Mouse (Mus musculus): ENCODE data around the gene Thada.
A peak's percentile ranks its signal among the peaks of the same experiment; 100 is the strongest.
"Not testable (repeated sequence)": the region's sequence is repeated elsewhere in the genome, so short reads cannot be mapped to it uniquely, and the experiment has no call there.

The Thada gene

DNA sequence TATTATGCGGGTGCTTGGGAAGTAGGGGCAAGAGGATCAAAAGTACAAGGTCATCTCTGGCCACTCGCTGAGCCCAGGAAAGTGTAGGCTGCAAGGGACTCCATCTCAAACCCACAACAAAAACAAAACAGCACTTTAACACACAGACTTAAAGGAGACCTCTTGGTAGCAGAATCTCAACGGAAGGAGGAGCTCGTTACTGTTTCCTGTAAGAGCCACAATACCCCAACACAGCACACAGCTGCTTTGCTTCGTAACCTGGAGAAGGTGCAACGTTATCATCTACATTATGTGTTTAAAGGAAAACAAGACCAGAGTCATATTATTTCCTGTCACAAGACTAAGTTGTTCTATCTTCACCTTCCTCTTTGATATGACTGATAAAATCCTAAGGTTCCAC, 135.5 kb downstream of the Thada start:
- Histone ChIP-seq H3K36me3 (ENCODE audit: control insufficient read depth, insufficient read depth, low read length, poor library complexity, severe bottlenecking) (no peaks in the 10 kb centered on the region; the same call in 1 of the 2 replicates), H3K27me3 (ENCODE audit: control insufficient read depth, insufficient read depth, low read length, poor library complexity, severe bottlenecking) (no peaks in the 10 kb centered on the region)
- DNase-seq (ENCODE audit: low read depth, low spot score) = peak; percentile 31

DNA sequence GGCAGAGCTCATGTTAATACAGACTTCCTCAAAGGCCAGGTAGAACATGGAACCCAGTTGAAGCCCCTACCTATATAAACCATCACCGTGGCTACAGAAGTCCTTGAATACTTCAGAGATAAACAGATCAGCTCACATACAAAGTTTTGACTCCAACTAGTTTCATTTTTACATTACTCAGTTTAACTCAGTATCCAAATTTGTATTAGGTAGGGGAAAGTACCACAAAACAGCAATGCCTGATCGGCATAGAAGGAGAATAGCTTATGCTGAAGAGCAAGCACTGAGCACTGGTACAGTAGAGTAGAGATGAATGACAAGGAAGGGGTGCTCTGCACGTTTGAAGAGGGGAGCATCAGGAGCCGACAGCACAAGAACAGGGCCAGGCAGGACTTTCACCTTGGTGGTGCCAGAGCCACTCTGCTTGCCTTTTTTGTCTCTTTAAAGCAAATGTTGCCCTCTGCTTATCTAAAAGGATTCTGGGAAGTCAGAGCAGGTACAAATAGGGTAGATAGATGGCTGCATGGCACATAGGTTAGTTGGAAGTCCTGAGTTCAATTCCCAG, 136.0 kb downstream of the Thada start:
- no peak for DNase-seq (ENCODE audit: low read depth, low spot score)
- Histone ChIP-seq H3K27me3 (ENCODE audit: control insufficient read depth, insufficient read depth, low read length, poor library complexity, severe bottlenecking) (no peaks in the 10 kb centered on the region), H3K36me3 (ENCODE audit: control insufficient read depth, insufficient read depth, low read length, poor library complexity, severe bottlenecking) (no peaks in the 10 kb centered on the region; the same call in 1 of the 2 replicates)

DNA sequence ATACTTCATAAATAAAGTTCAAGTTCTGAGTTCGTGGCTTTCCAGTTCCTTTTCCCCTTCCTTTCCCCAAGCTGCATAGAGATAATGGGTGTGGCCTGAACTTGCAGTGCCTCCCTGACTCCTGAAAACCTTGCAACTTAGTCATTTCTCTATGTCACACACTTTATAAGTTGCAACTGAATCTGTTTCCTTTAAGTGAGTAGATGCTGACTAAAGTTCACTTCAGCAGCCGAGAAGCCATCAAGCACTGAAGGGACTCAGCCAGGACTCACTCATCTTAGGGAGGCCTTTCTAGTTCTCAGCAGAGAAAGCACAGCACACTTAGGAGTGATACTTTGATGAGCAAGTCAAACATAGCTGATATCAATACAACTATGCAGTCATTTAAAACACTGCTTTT, 137.5 kb downstream of the Thada start:
- H3K27me3 ChIP-seq (ENCODE audit: control insufficient read depth, insufficient read depth, low read length, poor library complexity, severe bottlenecking) = no peaks in the 10 kb centered on the region
- H3K36me3 ChIP-seq (ENCODE audit: control insufficient read depth, insufficient read depth, low read length, poor library complexity, severe bottlenecking) = no peaks in the 10 kb centered on the region; the same call in 1 of the 2 replicates
- DNase-seq (ENCODE audit: low read depth, low spot score) = no peak

DNA sequence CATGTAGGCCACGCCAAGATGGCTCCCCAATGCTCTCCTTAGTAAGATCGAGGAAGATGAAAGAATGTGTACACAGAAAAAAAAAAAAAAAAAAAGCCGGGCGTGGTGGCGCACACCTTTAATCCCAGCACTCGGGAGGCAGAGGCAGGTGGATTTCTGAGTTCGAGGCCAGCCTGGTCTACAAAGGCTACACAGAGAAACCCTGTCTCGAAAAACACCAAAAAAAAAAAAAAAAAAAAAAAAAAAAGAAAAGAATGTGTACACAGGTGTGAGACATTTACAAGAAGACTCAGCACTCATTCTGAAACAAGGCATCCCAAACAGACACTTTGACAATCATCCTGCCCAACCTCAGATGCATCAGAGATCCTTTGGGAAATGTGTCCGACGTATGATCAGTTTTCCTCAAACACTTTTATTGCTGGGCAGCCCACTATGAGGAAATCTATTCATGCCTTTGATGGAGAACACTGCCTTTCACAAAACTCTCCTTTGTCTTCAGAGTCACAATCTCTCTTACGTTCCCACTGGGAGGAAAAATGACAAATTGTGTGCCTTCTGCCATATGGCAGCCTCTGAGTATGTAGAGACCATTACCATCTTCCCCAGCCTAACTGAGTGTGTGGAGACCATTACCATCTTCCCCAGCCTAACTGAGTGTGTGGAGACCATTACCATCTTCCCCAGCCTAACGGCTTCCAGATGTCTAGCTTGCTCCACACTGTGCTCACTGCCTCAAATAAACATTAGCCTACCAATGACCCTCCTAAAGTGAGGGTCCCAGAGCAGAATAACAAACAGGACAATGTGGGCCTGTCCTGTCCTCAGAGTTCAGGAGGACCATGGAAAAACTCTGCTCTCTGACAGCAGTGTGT, 138.7 kb downstream of the Thada start:
- H3K27me3 ChIP-seq (ENCODE audit: control insufficient read depth, insufficient read depth, low read length, poor library complexity, severe bottlenecking) = no peaks in the 10 kb centered on the region
- DNase-seq (ENCODE audit: low read depth, low spot score) = no peak
- no peaks in the 10 kb centered on the region for H3K36me3 ChIP-seq (ENCODE audit: control insufficient read depth, insufficient read depth, low read length, poor library complexity, severe bottlenecking)

DNA sequence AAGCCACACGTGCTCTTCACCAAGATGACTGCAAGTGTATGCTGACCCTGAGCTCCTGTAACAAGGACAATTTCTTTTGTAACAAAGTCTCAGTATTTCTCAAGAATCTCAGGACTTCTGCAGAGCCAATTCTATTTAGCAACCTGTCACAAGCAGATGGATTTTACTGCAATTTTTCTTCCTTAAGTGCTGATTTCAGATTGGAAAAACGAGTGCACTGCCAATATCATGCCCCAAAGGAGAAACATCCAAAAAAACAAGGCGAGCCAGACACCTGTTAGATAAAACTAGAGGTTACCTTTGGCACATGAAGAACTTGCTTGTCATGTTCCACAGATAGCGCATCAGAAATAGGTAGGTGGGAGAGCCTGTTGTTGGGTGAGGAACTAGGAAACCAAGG, 143.8 kb downstream of the Thada start:
- no peaks in the 10 kb centered on the region for H3K36me3 ChIP-seq (ENCODE audit: control insufficient read depth, insufficient read depth, low read length, poor library complexity, severe bottlenecking)
- H3K27me3 ChIP-seq (ENCODE audit: control insufficient read depth, insufficient read depth, low read length, poor library complexity, severe bottlenecking) = no peaks in the 10 kb centered on the region
- DNase-seq (ENCODE audit: low read depth, low spot score) = no peak

DNA sequence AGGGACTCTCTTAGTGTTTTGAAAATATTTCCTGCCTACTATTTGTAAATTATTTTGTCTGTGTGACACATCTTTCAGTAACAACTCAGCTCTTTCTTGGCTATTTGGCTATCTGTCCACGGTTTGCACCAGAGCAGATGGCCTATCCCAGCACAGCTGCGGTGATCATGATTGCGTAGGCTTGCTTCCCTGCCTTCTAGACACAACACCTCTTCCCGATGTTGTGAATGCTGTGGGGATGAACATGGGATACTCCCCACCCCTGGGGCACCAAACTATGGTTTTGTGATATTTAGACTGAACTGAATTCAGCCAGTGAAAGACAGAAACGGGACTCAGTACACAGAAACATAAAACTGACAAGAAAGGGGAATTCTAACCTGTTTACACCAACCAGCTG, 144.7 kb downstream of the Thada start:
- no peaks in the 10 kb centered on the region for H3K27me3 ChIP-seq (ENCODE audit: control insufficient read depth, insufficient read depth, low read length, poor library complexity, severe bottlenecking)
- no peaks in the 10 kb centered on the region; the same call in 1 of the 2 replicates for H3K36me3 ChIP-seq (ENCODE audit: control insufficient read depth, insufficient read depth, low read length, poor library complexity, severe bottlenecking)
- DNase-seq (ENCODE audit: low read depth, low spot score) = no peak

DNA sequence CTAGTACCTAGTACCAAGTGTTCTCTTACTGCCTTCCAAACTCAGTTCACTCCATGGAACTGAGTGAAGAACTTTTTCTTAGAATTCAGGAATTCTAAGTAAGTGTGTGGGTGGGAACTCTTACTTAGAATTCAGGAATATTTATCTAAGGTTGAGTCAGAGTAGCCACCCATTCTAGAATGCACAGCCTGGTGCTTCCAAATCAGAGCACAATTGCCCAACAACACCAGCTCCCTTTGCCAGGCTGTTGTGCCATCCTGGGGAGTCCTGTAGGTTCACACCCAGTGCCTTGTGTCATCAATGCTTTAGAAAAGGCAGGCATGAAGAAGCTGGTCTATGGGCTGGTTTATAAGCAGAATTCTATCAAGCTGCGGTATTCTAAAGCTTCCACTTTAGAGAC, 145.4 kb downstream of the Thada start:
- no peaks in the 10 kb centered on the region for H3K27me3 ChIP-seq (ENCODE audit: control insufficient read depth, insufficient read depth, low read length, poor library complexity, severe bottlenecking)
- DNase-seq (ENCODE audit: low read depth, low spot score) = no peak
- no peaks in the 10 kb centered on the region; the same call in 1 of the 2 replicates for H3K36me3 ChIP-seq (ENCODE audit: control insufficient read depth, insufficient read depth, low read length, poor library complexity, severe bottlenecking)

DNA sequence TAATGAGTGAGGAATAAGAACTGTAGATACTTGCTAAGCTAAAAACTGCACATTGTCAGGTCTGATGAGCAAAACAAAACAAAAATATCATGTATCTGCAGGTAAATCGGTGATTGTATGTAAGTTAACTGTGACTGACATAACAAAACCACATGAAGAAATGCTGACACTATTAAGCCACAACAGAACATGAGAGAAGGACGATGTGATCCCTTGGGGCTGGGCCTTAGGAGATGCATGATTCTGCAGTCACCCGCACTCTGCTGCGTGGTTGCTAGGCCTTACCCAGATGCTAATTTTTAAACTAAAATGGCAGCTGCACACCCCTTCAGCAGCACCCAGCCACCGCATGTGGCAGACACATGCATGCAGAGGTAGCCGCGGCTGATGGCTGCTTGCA, 151.7 kb downstream of the Thada start:
- no peak for DNase-seq (ENCODE audit: low read depth, low spot score)
- no peaks in the 10 kb centered on the region for H3K27me3 ChIP-seq (ENCODE audit: control insufficient read depth, insufficient read depth, low read length, poor library complexity, severe bottlenecking)
- peaks cover 1% of the 10 kb centered on the region for H3K36me3 ChIP-seq (ENCODE audit: control insufficient read depth, insufficient read depth, low read length, poor library complexity, severe bottlenecking)

DNA sequence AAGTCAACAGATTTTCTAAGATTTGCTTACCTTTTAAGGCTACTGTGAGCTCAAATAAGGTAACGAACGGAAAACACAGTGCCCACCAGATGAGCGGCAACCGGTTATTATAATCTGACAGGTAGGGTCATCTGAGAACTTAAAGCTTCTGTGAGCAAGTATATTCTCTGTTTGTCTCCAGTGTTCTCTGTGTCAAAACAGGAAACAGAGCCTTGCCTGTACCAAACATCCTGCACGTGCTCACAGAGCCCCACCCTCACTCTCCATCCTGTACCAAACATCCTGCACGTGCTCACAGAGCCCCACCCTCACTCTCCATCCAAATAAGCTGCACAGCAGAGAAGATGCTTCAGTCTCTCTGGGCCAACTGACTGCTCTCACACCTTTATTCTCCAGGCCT, 152.5 kb downstream of the Thada start:
- H3K36me3 ChIP-seq (ENCODE audit: control insufficient read depth, insufficient read depth, low read length, poor library complexity, severe bottlenecking) = peaks cover 3% of the 10 kb centered on the region
- peak; percentile 62 for DNase-seq (ENCODE audit: low read depth, low spot score)
- no peaks in the 10 kb centered on the region for H3K27me3 ChIP-seq (ENCODE audit: control insufficient read depth, insufficient read depth, low read length, poor library complexity, severe bottlenecking)

DNA sequence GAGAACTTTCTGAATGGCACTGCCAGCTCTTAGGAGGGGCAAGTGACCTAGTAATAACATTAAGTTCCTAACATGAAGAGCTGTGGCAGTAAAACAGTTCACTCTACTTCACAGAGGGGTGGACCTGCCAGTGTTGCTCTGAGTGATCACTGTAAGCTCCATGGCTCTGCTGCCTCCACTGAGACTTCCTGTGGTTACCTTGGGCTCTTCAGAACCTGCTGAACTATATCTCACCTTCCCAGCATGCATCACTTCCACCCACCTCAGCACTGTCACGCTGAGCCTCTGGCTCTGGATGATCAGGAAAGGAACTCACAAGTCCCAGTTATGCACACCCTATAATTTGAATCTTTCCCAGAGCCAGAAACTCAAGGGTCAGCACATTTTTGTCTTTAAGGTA, 159.9 kb downstream of the Thada start:
- peaks cover 3% of the 10 kb centered on the region; the same call in 1 of the 2 replicates for H3K36me3 ChIP-seq (ENCODE audit: control insufficient read depth, insufficient read depth, low read length, poor library complexity, severe bottlenecking)
- no peaks in the 10 kb centered on the region for H3K27me3 ChIP-seq (ENCODE audit: control insufficient read depth, insufficient read depth, low read length, poor library complexity, severe bottlenecking)
- DNase-seq (ENCODE audit: low read depth, low spot score) = peak; percentile 52

DNA sequence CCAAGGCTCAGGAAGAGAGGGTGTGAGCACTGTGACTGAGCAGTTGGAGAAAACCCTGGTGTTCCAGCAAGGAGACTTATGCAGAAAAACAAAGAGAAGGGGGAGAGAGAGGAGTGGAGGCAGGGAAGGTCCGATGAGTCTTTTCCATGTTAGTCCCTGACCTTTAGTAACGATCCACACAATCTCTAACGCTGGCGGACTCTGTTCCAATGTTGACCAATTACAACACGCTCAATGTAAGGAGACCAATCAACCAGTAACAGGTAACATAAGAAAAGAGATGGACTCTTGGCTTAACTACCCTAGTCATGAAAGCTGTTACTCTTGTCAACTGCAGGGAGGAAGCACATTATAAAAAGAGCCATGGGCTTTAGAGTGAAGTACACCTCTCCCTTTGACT, 160.9 kb downstream of the Thada start:
- Histone ChIP-seq H3K27me3 (ENCODE audit: control insufficient read depth, insufficient read depth, low read length, poor library complexity, severe bottlenecking) (no peaks in the 10 kb centered on the region), H3K36me3 (ENCODE audit: control insufficient read depth, insufficient read depth, low read length, poor library complexity, severe bottlenecking) (peaks cover 3% of the 10 kb centered on the region; the same call in 1 of the 2 replicates)
- DNase-seq (ENCODE audit: low read depth, low spot score) = no peak

DNA sequence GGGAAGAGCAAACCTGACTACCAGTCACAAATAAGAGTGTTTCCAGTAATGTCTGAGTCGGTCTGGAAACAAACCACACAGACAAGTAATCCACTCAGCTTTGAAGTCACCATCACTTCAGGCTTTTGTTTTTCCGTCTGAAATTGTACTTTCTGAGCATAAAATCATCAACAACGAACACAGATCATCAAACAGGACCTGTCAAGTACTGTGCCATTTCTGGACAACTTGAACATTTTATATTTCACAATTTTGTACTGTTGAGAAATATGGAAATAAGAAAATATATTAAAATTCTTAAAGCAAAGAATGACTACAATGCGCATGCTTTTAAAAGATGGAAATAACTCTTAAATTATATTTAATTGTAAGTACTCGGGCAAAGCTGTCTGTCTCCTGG, 161.9 kb downstream of the Thada start:
- Histone ChIP-seq H3K36me3 (ENCODE audit: control insufficient read depth, insufficient read depth, low read length, poor library complexity, severe bottlenecking) (no peaks in the 10 kb centered on the region), H3K27me3 (ENCODE audit: control insufficient read depth, insufficient read depth, low read length, poor library complexity, severe bottlenecking) (no peaks in the 10 kb centered on the region)
- DNase-seq (ENCODE audit: low read depth, low spot score) = no peak

DNA sequence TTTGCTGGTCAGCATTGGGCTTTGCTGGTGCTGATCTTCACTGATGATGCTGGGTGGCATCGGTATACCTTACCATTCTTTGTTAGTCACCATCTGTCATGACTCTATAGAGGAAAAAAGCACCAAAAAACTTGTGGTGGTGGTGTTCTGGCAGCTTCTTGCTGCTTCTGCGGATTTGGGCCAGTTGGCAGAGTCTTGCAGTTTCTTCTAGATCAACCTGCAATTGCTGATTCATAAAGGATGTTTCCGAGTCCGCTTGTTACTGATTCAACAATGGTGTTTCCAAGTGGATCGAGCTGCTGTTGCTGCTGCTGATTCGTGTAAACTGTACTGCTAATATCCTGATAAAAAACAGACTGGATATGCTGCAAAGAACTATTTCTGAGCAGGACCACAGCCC, 168.0 kb downstream of the Thada start:
- DNase-seq (ENCODE audit: low read depth, low spot score) = no peak
- no peaks in the 10 kb centered on the region for H3K36me3 ChIP-seq (ENCODE audit: control insufficient read depth, insufficient read depth, low read length, poor library complexity, severe bottlenecking)
- H3K27me3 ChIP-seq (ENCODE audit: control insufficient read depth, insufficient read depth, low read length, poor library complexity, severe bottlenecking) = no peaks in the 10 kb centered on the region

DNA sequence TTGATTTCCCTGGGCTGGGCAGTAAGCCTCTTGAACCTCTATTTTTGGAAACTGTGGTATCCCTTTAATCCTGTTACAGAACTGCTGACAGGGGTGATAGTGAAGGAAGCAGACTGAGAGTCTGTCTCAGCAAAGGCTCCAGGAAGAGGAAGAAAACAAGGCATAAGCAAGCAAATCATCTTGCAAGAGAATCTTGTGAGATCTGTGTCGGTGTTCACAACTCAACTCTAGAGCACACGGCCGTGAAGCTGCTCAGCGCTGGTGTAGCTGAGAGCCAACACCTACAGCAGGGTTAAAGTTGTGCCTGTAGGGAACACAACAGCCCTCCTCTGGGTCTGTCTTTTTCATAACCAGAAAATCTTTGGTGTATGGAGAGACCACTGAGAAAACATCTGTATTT, 172.8 kb downstream of the Thada start:
- no peak for DNase-seq (ENCODE audit: low read depth, low spot score)
- Histone ChIP-seq H3K36me3 (ENCODE audit: control insufficient read depth, insufficient read depth, low read length, poor library complexity, severe bottlenecking) (no peaks in the 10 kb centered on the region), H3K27me3 (ENCODE audit: control insufficient read depth, insufficient read depth, low read length, poor library complexity, severe bottlenecking) (no peaks in the 10 kb centered on the region)

DNA sequence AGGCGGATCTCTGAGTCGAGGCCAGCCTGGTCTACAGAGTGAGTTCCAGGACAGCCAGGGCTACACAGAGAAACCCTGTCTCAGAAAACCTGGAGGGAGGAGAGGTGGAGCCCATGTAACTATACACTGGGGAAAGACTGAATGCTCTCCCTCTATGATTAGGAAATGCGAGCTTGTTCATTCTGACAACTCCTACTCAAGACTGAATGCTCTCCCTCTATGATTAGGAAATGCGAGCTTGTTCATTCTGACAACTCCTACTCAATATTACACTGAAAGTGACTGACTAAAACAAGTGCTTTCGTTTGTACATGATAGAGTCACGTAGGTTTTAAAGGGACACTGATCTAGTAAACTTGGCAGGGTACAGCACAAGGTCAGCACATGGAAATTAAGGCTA, 174.8 kb downstream of the Thada start:
- DNase-seq (ENCODE audit: low read depth, low spot score); H3K27me3 ChIP-seq (ENCODE audit: control insufficient read depth, insufficient read depth, low read length, poor library complexity, severe bottlenecking); H3K36me3 ChIP-seq (ENCODE audit: control insufficient read depth, insufficient read depth, low read length, poor library complexity, severe bottlenecking): not testable (repeated sequence)

Measured in splenic B cell, adult 2 months (primary cell).